Comparison of ENCODE assay signal across 8 mouse cellular contexts in genomic region chr4:137724212-137724611, GRCm38 (mm10). TPM values are rescaled to one million over a fixed set of nuclear protein-coding genes. Genes with fewer than 3 reads are reported as not detected.
A peak's percentile ranks its signal among the peaks of the same experiment; 100 is the strongest.
DNase-seq lines count a peak whose midpoint lies in the region; ATAC-seq lines count a peak whose summit lies in the region.

No protein-coding gene starts in this region.

- peak; percentile 21; the same call in 1 of the 2 replicates for ATAC-seq in megakaryocyte progenitor cell, adult 5-6 weeks (replicated peaks; ENCODE audit: poor library complexity)

- intact Hi-C loops in left cerebral cortex, postnatal 14 days (cut with DNase I), result no loop called here
- intact Hi-C loops in left cerebral cortex, postnatal 36 days (cut with DNase I), result no loop called here

- DNase-seq in adrenal gland, postnatal 14 days, result peak; percentile 65
- DNase-seq in adrenal gland, postnatal 4 days (ENCODE audit: low spot score in 2 of 2), result no peak
- DNase-seq in spleen, adult 18-20 months, result peak; percentile 55 to 60
- DNase-seq in spleen, postnatal 4 days (ENCODE audit: low spot score in 2 of 2), result no peak
- peak; percentile 83 to 84 for DNase-seq in kidney, adult 8-10 months
- no peak for DNase-seq in left cerebral cortex, postnatal 14 days (ENCODE audit: low spot score in 2 of 2)
- DNase-seq in left cerebral cortex, postnatal 36 days (ENCODE audit: low spot score in 2 of 2), result no peak

RNA-seq across cellular contexts. Expression of gene Rap1gap, which starts 59.7 kb away (rescaled TPM):
- total RNA-seq in adrenal gland, postnatal 14 days (2021), result 40.8 and 44.9 TPM in 2 replicates
- total RNA-seq in adrenal gland, postnatal 4 days (2021), result 10 to 100 TPM; 83.5 to 96.1 TPM
- 1.5 and 1.7 TPM in 2 replicates for total RNA-seq in megakaryocyte progenitor cell, adult 5-6 weeks (2015)
- 0.83 and 0.98 TPM in 2 replicates for total RNA-seq in megakaryocyte progenitor cell, adult 5-6 weeks (2017)
- 100 to 1,000 TPM; 268 to 296 TPM for total RNA-seq in left cerebral cortex, postnatal 14 days (2021)
- 100 to 1,000 TPM; 311 to 333 TPM for total RNA-seq in left cerebral cortex, postnatal 36 days (2021)

Comparison
In these comparisons a context has a peak if more than half of its experiments do, and no peak if none do; other contexts are left out.
1. DNase-seq: peak in adrenal gland, postnatal 14 days (single experiment), spleen, adult 18-20 months (2 of 2) and kidney, adult 8-10 months (2 of 2); none in adrenal gland, postnatal 4 days (0 of 2), spleen, postnatal 4 days (0 of 2), left cerebral cortex, postnatal 14 days (0 of 2) and left cerebral cortex, postnatal 36 days (0 of 2).
2. RNA of gene Rap1gap, which starts 59.7 kb away (total RNA-seq): 311 to 333 TPM in left cerebral cortex, postnatal 36 days, 268 to 296 TPM in left cerebral cortex, postnatal 14 days, 83.5 to 96.1 TPM in adrenal gland, postnatal 4 days and 40.8 to 44.9 TPM in adrenal gland, postnatal 14 days; 0.83 to 1.7 TPM in megakaryocyte progenitor cell, adult 5-6 weeks; every median in the first group is over 10 times any median in the second.